Mouse (Mus musculus) erythroblast, embryonic 14.5 days (primary cell): ENCODE results near the gene Tpo. TPM values are rescaled to one million over a fixed set of nuclear protein-coding genes. Genes with fewer than 3 reads are reported as not detected.

ENCODE experiments used
- H3K27me3 ChIP-seq: 2 replicates; pipeline ENCODE4 v1.6.1; 2012; ENCODE audit warnings: inconsistent platforms; ENCODE audit not compliant: control insufficient read depth
- H3K36me3 ChIP-seq: 2 replicates; pipeline ENCODE4 v1.6.1; 2012; ENCODE audit warnings: mild to moderate bottlenecking, inconsistent platforms; ENCODE audit not compliant: control insufficient read depth
- H3K4me1 ChIP-seq: 2 replicates; pipeline ENCODE4 v1.6.1; 2012; ENCODE audit warnings: inconsistent platforms; ENCODE audit not compliant: control insufficient read depth
- H3K4me3 ChIP-seq: replicated peaks from 2 replicates; pipeline ENCODE3; 2012; ENCODE audit warnings: moderate library complexity, mild to moderate bottlenecking, inconsistent platforms
- H3K9me3 ChIP-seq: 2 replicates; pipeline ENCODE4 v1.6.1; 2012; ENCODE audit warnings: low read length, inconsistent platforms, mixed read lengths; ENCODE audit not compliant: control insufficient read depth
- GATA1 ChIP-seq: IDR thresholded peaks from 2 replicates; pipeline ENCODE4 v1.6.1; 2012; ENCODE audit warnings: low read length, inconsistent platforms, mixed read lengths
- TAL1 ChIP-seq: IDR thresholded peaks from 3 replicates; pipeline ENCODE4 v1.6.1; 2012; ENCODE audit warnings: low read length, inconsistent platforms, mixed read lengths
- polyA plus RNA-seq: library from polyadenylated mRNA; stranded (reverse); fragments of >175 nt; gene quantifications from 2 replicates; pipeline ENCODE4 v1.2.3, GENCODE M21; 2012

Gene Tpo
- polyA plus RNA-seq, 1 experiment, result not detected

- no peak overlapping the region for H3K4me3 ChIP-seq
- peaks cover 5% of the 10 kb centered on the region; the same call in 1 of the 2 replicates for H3K9me3 ChIP-seq
- H3K27me3 ChIP-seq, result peaks cover 4% of the 10 kb centered on the region; the same call in 1 of the 2 replicates
- TF ChIP-seq TAL1 (no peak), GATA1 (no peak)
- H3K4me1 ChIP-seq, result no peaks in the 10 kb centered on the region
- H3K36me3 ChIP-seq, result no peaks in the 10 kb centered on the region
Observed at GRCm38 (mm10) chr12:30102891-30103565, 29.4 kb downstream of the Tpo start.

DNA sequence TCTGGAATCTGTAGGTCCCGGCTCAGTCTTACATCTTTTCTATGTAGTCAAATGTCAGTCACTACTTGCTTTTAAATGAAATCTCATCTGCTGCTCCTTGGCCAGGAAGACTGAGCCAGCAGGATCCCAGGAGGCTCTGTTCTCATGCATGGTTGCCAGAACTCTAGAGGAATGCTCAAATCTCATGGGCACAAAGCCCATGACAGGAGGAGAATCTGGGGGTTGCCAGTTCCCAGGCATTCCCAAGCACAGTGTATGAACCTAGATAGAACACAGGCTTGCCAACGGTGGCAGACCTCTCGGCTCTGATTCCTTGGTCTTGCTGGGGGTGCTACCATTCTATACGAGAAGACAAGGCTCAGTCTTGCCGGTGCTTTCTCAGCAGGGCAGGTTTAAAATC, 40.3 kb downstream of the Tpo start:
- H3K27me3 ChIP-seq, result no peaks in the 10 kb centered on the region
- no peaks in the 10 kb centered on the region for H3K36me3 ChIP-seq
- H3K4me3 ChIP-seq, result no peak overlapping the region
- no peaks in the 10 kb centered on the region for H3K9me3 ChIP-seq
- TF ChIP-seq GATA1, result no peak
- no peak for TF ChIP-seq TAL1
- no peaks in the 10 kb centered on the region for H3K4me1 ChIP-seq

DNA sequence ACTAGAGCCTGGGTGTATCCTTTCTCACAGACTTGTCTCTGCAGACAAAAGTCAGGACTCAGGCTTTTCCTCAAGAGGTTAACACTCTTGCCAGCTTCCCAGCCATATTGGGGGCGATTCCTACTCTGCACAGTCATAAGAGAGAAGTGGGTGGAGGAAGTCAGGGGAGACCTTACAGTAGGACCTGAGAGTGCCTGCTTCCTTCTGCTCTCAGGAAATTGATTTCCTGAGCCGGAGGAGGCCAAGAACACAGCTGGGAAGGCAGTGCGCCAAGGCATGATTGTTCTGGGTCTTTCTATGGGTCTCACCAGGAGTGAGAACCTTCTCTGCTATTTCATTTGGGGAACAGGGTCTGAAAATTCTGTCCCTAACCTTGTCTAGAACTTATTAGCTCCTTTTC, 48.5 kb downstream of the Tpo start:
- Histone ChIP-seq H3K27me3 (no peaks in the 10 kb centered on the region), H3K9me3 (no peaks in the 10 kb centered on the region), H3K36me3 (no peaks in the 10 kb centered on the region), H3K4me1 (no peaks in the 10 kb centered on the region), H3K4me3 (no peak overlapping the region)
- TF ChIP-seq GATA1 (no peak), TAL1 (no peak)

- TF ChIP-seq TAL1, result no peak
- H3K36me3 ChIP-seq, result no peaks in the 10 kb centered on the region
- H3K4me1 ChIP-seq, result no peaks in the 10 kb centered on the region
- no peaks in the 10 kb centered on the region for H3K27me3 ChIP-seq
- H3K4me3 ChIP-seq, result no peak overlapping the region
- no peaks in the 10 kb centered on the region for H3K9me3 ChIP-seq
Observed at GRCm38 (mm10) chr12:30077056-30077455, 55.4 kb downstream of the Tpo start.

DNA sequence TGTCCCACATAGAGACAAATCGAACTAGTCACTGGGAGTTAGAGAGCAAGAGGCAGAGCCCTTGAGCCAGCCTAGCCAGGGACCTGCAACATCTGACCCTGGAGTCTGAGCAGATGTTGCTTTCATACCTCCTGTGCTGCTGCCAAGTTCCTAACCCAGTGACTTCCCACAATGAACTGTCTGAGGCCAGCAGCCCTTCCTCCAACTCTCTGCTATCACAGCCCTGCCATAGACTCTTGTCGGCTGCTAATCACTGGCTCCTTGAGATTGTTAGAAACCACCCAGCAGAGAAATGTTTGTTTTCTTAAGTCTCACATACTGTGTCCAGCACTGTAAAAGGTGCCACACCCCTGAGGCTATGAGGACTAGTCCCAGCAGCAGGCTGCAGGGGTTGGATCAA, 56.1 kb downstream of the Tpo start:
- no peaks in the 10 kb centered on the region for H3K27me3 ChIP-seq
- no peak for TF ChIP-seq GATA1
- no peak for TF ChIP-seq TAL1
- H3K36me3 ChIP-seq, result no peaks in the 10 kb centered on the region
- no peaks in the 10 kb centered on the region for H3K4me1 ChIP-seq
- H3K9me3 ChIP-seq, result no peaks in the 10 kb centered on the region
- H3K4me3 ChIP-seq, result no peak overlapping the region

DNA sequence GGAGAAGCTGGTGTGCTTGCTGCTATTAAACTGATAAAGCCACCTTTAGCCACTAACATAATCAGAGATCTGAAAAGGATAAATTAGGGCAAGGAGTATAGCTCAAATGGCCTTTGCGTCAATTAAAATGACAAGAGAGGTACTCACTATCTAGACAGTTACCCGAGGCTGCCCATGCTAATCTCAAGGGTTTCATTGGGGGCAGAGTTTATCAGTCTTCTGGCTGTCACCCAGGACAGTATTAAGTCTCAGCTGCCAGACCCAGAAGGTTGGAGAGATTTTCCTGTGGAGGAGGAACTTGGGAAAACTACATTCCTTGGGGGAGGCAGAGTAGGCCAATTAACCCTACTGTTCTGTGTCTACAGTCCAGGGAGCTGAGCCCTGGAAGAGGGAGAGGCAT, 63.1 kb downstream of the Tpo start:
- TF ChIP-seq TAL1, result no peak
- no peak for TF ChIP-seq GATA1
- Histone ChIP-seq H3K36me3 (no peaks in the 10 kb centered on the region), H3K4me3 (no peak overlapping the region), H3K4me1 (no peaks in the 10 kb centered on the region), H3K9me3 (no peaks in the 10 kb centered on the region), H3K27me3 (no peaks in the 10 kb centered on the region)

DNA sequence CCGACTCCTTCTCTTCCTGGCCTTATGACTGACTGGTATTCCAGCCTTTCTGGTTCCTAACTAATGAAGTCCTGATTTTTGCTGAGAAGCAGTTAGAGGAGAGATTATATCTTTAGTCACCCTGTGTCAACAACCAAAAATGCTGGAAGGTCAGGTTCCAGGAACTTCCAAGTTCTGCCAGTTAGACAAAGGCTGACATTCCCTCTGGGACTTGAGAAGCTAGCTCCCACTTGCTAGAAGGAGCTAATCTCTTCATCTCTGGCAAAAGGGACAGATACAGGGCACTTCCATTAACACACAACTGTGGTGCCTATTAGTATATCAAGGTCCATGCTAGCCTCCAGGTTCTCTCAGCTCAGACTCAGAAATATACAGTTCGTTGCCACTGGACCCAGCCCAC, 64.6 kb downstream of the Tpo start:
- no peaks in the 10 kb centered on the region for H3K36me3 ChIP-seq
- TF ChIP-seq GATA1, result no peak
- no peak for TF ChIP-seq TAL1
- H3K4me3 ChIP-seq, result no peak overlapping the region
- no peaks in the 10 kb centered on the region for H3K9me3 ChIP-seq
- H3K27me3 ChIP-seq, result no peaks in the 10 kb centered on the region
- no peaks in the 10 kb centered on the region for H3K4me1 ChIP-seq

- TF ChIP-seq GATA1, result no peak
- no peak for TF ChIP-seq TAL1
- H3K4me1 ChIP-seq, result no peaks in the 10 kb centered on the region
- no peaks in the 10 kb centered on the region for H3K9me3 ChIP-seq
- no peak overlapping the region for H3K4me3 ChIP-seq
- H3K27me3 ChIP-seq, result no peaks in the 10 kb centered on the region
- no peaks in the 10 kb centered on the region for H3K36me3 ChIP-seq
Observed at GRCm38 (mm10) chr12:30062118-30062505, 70.3 kb downstream of the Tpo start.

DNA sequence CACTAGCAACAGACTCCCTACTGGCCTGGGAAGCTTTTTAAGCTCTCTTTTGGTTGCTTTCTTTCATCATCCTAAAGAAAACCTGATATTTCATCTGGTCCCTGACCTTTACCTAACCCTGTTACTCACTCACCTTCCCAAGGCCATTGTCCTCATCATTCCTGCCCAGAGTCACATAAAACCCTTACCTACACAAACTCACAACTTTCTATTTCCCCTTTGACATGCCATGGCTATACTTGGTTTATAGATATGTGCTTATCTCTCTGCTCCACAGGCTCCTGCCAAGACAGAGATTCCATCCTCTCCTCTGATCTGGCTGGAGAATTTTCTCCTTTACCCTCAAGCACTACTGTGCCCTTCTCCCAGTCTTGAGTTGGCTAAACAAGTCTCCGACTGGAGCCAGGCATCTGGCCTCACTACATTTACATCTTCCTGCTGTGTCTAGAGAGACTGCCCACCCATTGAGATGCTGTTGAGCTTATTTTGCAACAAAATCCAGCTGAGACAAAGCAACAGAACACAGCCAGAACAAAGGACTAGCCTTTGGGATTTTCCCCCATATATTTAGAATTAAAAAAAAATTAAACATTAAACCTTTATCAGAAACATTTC, 70.8 kb downstream of the Tpo start:
- no peaks in the 10 kb centered on the region for H3K4me1 ChIP-seq
- no peak overlapping the region for H3K4me3 ChIP-seq
- H3K9me3 ChIP-seq, result no peaks in the 10 kb centered on the region
- H3K36me3 ChIP-seq, result no peaks in the 10 kb centered on the region
- H3K27me3 ChIP-seq, result no peaks in the 10 kb centered on the region
- TF ChIP-seq GATA1 (no peak), TAL1 (no peak)
